Mouse (Mus musculus) 3T3-L1 (cell line): Measurements from ENCODE around the gene Rem1.
A peak's percentile ranks its signal among the peaks of the same experiment; 100 is the strongest.

Experiments
- DNase-seq: peaks from one replicate; pipeline ENCODE4 v3.0.0-alpha.2; 2015; ENCODE audit warnings: low read depth, low spot score

Rem1 gene

GRCm38 (mm10) chr2:152626774-152627591, at the start of gene Rem1:
Gene Rem1, plus strand, starts transcription at chr2:152626951.
- no peak for DNase-seq

- DNase-seq = no peak
Observed at GRCm38 (mm10) chr2:152580107-152580506, 46.6 kb upstream of the Rem1 start, which contains the start of gene Defb19. Gene Defb19, minus strand, starts transcription at chr2:152580312.

DNA sequence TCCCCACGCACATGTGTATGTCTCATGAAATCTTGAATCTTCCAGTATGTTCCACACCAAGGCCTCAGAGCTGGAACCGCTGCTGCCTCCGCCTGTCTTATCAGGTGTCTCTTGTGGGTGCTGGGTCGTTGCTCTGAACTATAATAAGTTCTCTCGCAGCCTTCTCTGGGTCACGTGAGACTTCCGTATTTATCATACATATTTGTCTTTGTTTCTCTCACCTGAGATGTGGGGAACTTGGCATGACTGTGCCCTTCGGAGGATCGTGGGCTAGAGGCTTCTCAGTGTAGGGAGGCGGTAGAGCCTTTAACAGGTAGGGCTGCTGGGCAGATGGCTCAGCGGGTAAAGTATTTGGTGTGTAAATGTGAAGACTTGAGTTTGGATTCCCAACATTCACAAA, 46.1 kb upstream of the Rem1 start:
- DNase-seq = no peak

DNA sequence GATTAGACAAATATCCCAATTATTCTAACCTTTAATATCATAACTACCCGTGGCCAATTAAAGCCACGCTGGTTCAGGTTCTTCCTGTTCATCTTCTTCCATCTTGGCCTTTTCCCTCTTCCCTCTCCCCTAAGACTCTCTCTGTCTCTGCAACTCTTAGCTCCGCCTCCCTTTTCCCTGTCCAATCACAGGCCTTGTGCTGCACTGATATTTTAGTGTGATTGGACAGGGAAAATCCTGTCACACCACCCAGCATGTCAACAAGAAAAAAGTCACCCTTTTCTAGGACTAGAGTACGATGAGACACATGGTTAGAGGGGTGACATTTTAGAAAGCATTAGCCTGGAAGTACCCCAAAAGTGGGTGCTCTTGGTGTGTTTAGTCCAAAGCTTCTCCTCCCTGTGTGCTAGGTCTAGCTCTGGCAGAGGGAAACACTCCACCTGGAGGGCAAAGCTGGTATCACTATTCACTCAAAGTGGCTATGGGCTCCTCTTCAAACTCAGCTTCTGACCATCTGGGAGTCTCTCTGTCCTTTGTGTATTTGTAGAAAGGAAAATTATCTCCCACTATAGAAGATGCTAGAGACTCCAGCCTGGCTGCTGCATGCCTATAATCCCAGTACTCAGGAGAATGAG, 39.7 kb upstream of the Rem1 start:
- DNase-seq = peak; percentile 60

- DNase-seq = no peak
Observed at GRCm38 (mm10) chr2:152588450-152588849, 38.3 kb upstream of the Rem1 start.

GRCm38 (mm10) chr2:152589021-152589420, 37.7 kb upstream of the Rem1 start:
- DNase-seq = no peak

DNA sequence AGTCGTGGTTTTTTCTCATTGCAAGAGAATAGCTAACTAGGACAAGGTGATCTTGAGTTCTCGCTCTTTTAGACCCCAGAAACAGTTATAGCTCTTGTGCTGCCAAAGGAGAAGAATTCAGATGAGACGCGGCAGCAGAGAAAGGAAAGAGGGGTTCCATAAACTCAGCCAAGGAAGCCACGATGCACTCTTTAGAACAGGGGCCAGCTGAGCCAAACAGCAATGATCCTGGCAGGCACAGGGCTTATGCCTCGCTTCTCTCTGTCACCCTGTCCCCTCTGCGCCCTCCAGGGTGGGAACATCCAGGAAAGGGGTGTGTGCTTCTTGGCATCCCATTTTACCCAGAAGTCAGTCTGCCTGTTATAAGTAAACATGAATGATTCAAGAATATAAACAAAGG, 27.5 kb upstream of the Rem1 start, which contains the start of gene Defb45:
Gene Defb45 (minus strand): TSS at position 101 of the 400 bp plus-strand sequence.
- no peak for DNase-seq

- DNase-seq = no peak
Observed at GRCm38 (mm10) chr2:152600076-152600475, 26.7 kb upstream of the Rem1 start.

DNA sequence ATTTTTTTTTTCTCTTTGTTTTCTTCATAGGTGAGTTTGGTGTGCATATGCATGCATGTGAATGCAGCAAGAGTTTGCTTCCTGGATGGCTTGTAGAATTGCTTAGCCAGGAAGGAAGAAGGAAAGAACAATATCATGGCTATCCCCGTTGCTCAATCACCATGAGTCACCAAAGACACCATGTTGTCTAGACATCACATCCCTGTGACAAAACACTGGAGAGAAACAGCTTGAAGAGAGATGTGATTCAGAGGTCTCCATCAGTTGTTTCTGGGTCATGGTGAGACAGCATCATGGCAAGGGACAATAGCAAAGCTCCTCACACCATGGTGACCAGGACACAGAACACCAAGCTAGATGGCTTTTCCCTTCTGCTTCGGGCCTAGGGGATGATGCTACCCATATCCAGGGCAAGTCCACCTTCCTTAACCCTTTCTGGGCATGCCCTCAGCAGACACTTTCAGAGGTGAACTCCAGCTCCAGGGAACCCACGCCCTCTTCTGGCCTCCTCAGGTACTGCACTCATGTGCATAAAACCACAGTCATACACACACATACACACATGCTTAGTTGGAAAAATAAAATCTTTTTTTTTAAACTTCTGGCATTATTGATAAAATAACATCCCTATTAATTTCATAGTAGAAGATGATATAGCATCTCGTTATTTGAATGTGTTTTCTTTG, 25.3 kb upstream of the Rem1 start:
- DNase-seq = peak; percentile 64

GRCm38 (mm10) chr2:152604057-152604456, 22.7 kb upstream of the Rem1 start, which contains the start of gene Defb36:
Gene Defb36, plus strand, starts transcription at chr2:152604327.
- peak; percentile 56 for DNase-seq

DNA sequence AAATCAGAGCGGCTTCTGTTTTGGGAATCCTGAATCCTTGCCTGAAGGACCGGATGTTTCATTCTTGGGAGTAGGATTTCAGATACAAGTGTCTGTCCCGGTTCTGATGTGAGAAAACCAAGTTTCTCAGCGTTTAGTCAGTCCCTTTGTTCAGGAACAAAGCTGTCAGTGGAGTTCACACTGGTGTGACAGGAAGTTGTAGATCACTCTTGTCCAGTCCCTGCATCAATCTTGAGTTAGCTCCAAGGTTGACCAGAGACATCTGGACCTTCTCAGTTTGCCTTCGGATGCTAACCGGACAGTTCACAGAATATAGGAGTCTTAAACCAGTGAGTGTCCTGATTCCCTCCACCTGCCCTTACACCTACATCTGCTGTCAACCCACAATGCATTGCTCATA, 19.0 kb upstream of the Rem1 start:
- DNase-seq = peak; percentile 9

- peak; percentile 32 for DNase-seq
Observed at GRCm38 (mm10) chr2:152608719-152609118, 18.0 kb upstream of the Rem1 start.

GRCm38 (mm10) chr2:152612193-152612592, 14.6 kb upstream of the Rem1 start:
- no peak for DNase-seq

- peak; percentile 95 for DNase-seq
Observed at GRCm38 (mm10) chr2:152615563-152615962, 11.2 kb upstream of the Rem1 start.

DNA sequence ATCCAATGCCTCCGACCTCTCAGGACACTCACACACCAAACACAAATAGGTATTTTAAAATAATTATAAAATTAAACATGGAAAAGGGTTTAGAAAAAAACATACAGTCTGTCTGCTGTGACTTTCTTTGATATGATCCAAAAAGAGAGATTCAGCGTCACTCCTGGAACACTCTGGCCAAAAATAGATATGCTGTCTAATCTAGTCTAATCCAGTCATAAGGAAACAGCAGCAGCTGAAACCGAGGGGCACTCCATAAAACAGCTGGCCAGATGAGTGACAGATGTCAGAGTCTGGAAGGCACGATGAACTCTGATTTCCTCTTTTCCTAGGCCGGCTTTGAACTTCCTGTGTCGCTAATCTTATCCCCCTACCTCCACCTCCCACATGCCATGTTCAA, 10.3 kb upstream of the Rem1 start:
- DNase-seq = no peak

DNA sequence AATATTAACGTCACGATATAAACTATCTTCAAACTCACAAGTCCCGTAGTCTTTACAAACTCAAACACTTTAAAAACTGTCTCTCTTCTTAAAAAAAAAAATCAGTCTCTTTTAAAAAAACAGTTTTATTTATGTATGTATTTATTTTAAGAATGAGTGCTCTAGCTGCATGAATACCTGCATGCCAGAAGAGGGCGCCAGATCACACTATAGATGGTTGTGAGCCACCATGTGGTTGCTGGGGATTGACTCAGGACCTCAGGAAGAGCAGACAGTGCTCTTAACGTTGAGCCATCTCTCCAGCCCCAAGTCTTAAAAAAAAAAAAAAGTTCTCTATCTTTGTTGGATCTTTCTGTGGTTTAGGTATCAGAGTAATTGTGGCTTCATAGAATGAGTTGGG, 9.4 kb upstream of the Rem1 start:
- peak; percentile 47 for DNase-seq

DNA sequence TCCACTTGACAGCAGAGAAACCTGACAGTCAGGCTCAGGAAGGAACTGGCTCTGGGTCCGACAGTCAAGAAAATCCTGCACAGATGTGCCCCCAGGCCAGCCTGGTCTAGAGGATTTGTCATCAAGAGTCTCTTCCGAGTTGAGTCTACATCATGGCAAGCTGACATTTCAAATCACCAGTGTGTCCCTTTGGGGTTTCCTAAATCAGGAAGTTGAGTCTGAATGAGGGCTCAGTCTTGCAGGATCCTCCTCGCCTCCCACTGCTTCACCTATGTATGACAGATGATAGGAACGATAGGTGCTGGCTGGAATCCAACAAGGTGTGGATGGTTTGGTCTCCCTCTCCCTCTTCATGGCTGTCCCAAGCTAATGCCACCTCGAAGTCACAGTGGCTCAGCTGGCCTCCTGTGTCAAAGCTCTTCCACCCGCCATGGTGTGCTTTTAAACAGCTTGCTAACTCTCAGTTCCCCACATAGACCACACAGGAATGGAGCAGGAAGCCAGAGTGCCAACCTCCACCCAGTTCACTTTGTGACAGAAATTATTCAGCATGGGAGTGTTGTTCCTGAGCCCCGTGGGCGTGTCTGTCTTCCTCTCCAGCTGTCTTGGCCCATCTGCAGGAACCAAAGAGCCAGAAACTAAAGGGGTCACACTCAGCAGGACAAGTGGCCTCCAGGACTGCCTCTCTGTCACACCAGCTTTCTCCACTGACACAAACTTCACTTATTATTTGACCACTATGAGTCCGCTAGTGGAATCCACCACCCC, 6.2 kb upstream of the Rem1 start:
- no peak for DNase-seq

GRCm38 (mm10) chr2:152622151-152622550, 4.6 kb upstream of the Rem1 start:
- DNase-seq = no peak

GRCm38 (mm10) chr2:152622953-152623352, 3.8 kb upstream of the Rem1 start, which contains the start of gene Defb25:
Gene Defb25, minus strand, starts transcription at chr2:152623053.
- no peak for DNase-seq

GRCm38 (mm10) chr2:152624566-152624965, 2.2 kb upstream of the Rem1 start:
- no peak for DNase-seq

DNA sequence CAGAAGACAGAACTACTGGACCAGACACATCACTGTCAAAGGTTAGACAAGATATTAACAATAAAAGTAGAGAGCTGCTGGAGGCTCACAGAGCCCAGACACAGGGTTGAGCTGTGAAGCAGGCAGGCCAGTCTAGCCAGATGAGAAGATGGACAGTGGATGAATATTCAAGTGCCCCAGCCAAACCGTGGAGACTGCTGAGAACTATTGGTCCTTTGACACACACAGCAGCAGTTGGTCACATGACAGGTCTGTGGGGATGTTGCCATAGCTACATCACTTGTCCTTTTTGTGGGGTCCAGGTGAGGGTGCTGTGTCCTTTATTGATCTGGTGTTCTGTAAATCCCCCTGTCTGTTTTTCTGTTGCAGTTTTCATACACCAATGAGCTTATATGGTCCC, 1.5 kb upstream of the Rem1 start:
- no peak for DNase-seq
